Mouse (Mus musculus): ENCODE data around the gene Fmnl2.

- TF ChIP-seq CTCF (IDR thresholded peaks at IDR 0.05; ENCODE audit: low read depth): no peak
- no peak for TF ChIP-seq EP300 (optimal IDR thresholded peaks at IDR 0.05)
Observed at GRCm38 (mm10) chr2:52974776-52975175, 117.1 kb downstream of the Fmnl2 start.
